Mouse (Mus musculus) ovary, postnatal 36 days (tissue): ENCODE results near the gene Ccdc113.

Experiments used
- DNase-seq: peaks from one replicate; pipeline ENCODE4 v3.0.0; 2022; ENCODE audit warnings: low spot score, mixed read lengths

The Ccdc113 gene

DNA sequence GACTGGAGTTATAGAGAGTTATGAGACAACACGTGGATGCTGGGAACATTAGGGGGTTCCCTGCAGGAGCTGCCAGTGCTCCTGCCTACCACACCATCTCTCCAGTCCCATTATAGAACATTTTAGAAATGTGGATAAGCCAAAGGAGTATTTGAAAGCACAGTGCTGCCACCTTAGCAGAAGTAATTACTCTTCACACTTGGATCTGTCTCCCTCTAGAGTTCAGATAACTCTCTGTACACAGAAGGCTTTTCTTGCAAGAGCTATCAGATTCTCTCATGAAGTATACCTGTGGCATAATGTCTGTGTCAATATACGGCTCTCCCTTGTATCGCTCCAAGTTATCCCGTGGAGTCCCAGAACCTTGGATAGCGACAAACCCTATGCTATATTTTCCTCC is 5.6 kb downstream of the Ccdc113 start:
- DNase-seq = no peak

DNA sequence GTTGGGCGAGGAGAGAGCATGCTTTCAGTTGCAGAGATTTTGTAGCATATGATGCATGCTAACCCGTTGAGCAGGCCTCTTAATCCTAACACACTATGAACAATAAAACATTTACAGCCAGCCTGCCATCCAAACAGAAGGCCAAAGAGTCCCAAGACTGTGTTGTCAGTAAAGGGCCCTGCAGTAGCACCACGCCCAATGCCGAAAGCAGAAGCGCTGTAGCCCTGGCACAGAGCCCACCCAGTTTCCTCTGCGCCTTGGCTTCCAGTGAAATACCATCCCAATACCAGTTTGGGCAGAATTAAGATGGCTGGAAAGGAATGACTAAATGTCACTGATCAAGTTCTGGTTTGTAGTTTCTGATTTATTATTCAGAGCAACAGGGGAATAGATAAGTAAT is 8.3 kb downstream of the Ccdc113 start:
- DNase-seq = no peak

DNA sequence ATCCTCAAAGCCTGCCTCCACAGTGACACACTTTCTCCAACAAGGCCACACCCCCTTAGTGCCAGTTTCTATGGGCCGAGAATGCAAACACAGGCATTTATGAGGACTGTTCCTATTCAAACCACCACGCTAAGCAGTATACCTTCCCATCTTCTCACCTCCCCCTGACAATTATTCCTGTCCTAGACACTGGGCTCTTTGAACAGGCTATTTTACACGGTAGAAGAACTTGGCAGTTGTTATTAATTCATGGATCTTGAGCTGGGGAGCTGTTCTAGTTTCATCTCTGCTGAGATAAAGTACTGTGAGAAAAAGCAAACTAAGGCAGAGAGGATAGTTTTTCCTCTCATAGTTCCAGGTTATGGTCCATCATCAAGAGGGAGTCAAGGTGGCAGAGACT is 9.2 kb downstream of the Ccdc113 start:
- DNase-seq = no peak

DNA sequence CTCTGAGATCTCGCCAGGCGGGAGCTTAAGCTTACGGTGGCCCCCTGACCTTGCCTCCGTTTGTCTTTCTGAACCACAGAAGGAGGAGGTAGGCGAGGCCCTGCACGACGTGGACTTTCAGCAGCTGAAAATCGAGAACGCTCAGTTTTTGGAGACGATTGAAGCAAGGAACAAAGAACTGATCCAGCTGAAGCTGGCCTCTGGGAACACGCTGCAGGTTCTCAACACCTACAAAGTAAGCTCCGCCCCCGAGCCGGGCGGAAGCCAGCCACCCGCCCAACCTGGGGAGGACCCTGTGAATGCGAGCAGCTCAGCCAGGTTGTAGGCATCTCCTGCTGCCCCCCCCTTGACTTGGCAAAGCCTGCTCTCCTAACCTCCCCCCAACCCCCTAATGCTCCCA is 11.9 kb downstream of the Ccdc113 start:
- no peak for DNase-seq

DNA sequence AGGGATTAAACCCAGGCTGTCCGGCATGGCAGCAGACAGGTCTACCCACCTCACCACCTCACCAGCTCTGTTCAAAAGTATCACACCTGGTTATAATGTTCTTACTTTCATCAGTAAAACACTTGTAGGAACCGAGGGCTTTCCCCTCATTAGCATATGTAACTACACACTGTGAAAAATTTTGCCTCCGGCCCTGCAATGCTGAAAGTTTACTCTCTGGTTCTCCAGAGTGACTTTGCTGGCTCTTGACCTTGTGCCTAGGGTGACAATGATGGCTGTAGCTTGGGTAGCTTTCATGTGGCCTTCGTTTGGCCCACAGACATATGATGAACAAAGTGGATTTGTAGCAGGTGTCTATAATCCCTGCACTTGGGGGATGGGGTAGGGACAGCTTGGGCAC is 13.1 kb downstream of the Ccdc113 start:
- no peak for DNase-seq

DNA sequence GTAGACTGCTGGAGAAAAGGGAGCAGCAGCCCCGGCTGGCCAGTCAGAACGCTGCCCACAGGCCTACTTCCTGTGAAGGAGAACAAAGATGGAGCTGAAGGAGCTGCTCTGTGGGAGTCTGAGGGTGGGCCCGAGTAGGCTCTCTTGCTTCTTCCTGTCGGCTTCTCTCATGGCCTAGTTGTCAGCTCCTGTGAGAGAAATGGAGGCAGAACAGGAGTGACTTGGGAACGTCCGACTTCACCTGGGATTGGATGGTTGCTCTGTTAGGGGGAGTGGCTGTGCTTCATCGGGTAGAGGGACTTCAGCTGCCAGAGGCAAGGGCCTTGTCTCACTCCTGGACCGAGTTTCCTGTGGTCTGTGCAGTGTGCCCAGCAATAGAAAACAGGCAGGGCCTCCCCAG is 14.0 kb downstream of the Ccdc113 start:
- DNase-seq = no peak

DNA sequence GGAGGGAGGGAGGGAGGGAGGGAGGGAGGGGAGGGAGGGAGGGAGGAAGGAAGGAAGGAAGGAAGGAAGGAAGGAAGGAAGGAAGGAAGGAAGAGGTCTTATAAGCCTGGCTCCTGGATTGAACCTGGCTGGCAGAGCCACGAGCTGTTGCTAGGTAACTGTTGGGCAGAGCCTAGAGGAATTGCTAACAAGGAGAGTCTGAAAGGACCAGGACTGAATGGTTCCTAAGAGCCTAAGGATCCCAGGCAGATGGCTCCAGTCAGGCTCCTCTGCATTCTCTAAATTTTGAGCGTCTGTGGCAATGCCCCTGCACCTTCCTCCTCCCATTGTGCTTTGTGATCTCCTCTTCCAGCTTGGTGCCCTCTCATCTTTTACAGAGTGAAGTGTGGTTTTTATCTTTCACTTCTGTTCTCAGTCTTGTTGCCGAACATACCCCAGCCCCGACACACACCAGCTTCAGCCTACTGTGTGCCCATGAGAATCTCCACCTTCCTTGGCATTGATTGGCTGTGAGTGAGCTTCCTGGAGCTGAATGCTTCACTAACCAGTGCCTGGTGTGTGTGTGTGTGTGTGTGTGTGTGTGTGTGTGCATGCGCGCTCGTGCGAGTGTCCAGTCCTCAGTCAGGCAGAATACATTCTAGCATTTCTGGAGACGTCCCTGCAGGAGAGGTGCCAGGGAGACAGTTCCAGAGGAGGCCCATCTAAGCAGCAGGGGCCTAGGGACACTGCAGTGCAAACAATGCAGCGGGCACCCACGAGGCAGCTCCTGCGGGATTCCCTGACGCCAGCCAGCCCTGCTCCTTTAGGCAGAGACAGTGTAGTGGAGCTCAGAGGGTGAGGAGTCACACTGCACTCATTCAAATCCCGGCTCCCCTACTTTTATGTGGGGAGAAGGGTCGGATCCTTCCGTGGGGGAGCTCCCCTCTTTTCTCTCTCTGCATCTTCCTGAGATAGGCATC is 16.3 kb downstream of the Ccdc113 start:
- no peak for DNase-seq

DNA sequence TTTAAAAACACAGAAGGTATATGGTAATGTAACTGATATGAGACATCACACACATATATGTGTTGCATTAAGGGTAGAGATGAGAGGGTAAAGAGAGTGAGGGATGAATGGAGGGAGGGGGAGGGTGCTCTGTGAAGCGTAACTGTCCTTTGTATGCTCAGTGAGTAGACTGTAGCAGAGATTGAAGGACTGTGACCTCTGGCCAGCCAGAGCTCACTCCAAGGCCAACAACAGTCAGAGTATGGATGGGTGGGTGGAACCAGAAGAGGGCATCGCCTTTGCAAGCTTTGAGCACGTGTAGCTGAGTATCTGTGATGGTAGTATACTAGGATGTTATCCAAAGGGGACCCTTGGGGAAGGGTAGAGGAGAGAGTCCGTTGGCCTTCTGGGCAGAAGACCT is 17.7 kb downstream of the Ccdc113 start:
- no peak for DNase-seq

DNA sequence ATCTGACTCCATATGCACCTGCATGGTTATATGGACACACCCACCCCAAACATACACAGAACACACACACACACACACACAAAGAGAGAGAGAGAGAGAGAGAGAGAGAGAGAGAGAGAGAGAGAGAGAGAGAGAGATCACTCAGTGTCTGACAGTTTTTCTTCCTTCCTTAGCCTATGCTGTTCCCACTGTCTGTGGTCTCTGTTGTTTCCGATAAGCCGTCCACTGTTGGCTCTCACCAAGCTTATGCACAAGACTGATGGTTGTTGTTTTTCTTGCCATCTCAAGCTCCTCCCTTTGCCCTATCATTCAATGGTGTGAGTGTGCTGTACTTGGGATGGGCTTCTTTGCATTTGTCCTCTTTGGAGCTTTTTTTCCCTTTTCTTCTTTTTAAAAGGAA is 22.1 kb downstream of the Ccdc113 start:
- DNase-seq = no peak

DNA sequence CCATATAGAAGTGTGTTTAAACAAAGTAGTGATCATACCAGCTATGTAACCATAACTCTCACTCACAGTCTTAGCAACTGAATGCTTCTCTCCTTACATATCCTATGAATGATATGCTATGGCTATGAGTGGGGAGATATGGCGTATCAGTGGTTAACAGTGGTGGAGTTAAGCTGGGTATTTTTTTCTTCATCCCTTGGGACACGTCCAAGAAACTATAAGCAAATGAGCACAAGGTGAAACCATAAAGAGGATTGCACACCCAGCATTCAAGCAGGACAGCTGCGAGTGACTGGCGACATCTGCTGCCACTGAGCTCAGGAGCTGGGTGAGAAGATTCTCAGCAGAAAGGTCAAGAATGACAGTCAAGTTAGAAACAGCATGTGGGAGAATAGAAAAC is 32.3 kb downstream of the Ccdc113 start:
- DNase-seq = no peak

DNA sequence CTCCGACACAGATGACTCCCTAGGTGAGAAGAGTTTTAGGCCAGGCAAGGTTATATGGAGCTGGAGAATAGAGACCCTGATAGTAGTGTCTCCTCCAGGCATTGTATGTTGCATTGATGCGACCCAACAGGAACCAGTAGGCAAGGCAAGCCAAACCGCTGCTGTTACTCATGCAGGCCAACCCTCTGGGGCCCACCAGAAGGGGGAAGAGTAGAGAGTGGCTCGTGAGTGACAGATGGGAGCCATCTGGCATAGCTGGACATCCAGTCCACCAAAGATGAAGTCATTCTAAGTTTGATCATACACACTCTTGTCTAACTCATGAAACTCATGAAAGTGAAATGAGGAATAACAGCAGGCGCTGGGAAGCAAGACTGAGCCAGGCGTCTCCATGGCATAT is 32.9 kb downstream of the Ccdc113 start:
- no peak for DNase-seq

DNA sequence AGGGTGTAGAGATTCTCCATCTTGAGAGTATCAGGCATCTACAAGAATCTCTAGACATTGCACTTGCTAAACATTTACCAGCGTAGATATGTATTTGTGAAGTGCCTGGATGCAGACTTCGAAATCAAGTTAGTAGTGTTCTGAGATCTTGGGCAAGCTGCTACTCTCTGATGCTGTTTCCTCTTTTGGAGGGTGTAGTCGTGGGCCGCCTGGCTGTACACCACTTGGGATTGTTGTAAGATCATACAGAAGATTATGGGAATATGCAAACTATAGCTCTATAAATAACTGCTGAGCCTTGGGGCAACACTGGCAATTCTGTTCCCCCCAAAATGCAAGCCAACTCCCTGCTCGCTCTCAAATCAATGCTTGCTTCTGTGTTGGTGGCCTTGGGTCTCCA is 39.3 kb downstream of the Ccdc113 start:
- DNase-seq = no peak

DNA sequence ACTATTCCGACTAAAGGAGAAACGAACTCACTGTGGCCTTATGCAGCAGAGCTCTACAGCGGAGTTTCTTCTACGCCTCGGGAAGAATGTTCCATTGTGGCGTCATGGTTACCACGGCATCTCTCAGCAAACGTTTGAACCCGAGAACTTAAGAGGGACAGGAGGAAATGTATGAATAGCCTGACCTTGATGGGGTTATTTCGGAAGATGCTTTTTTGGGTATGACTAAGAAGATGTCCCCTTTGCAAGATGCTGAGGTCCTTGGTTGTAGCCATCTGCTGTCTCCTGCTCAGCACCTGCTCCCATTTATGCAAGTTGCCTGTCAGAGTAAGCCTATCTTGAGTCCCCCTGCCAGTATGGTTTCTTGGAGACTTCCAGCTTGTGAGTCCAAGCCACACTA is 42.4 kb downstream of the Ccdc113 start, which contains the start of gene Prss54:
Gene Prss54, minus strand, starts transcription at position 101 of the 400 bp plus-strand sequence.
- DNase-seq = no peak

DNA sequence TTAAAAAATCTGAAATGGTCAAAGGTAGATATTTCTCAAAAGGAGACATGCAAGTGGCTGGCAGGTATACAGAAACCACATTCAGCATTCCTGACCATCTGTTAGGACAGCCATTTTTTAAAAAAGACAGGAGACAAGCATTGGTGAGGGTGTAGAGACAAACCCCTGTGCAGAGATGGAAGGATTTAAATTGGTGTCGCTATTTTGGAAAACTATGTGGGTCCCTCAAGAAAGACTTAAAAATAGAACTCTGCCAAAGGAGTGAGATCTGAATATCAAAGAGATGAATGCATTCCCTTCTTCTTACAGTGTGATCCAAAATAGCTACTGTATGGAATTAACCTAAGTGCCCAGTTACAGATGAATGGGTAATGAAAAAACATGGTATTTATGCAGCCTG is 53.5 kb downstream of the Ccdc113 start:
- DNase-seq = no peak

DNA sequence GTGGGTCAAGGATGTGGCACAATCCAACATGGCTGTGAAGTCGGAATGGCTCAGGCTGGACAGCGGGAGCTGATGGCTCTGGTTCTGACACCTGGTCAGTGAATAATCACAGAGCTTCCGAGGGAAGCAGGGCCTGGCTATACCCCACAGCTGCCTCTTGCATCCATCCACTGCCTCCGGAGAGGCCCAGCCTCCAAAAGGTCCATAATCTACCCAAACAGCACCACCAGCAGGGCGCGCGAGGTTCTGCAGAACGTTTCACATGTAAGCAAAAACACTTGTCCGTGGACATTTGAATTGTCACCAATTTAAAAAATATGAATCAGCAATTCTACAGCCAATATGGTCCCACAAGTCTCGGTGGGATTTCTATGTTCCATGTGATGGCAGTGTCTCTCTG is 55.4 kb downstream of the Ccdc113 start:
- DNase-seq = no peak

DNA sequence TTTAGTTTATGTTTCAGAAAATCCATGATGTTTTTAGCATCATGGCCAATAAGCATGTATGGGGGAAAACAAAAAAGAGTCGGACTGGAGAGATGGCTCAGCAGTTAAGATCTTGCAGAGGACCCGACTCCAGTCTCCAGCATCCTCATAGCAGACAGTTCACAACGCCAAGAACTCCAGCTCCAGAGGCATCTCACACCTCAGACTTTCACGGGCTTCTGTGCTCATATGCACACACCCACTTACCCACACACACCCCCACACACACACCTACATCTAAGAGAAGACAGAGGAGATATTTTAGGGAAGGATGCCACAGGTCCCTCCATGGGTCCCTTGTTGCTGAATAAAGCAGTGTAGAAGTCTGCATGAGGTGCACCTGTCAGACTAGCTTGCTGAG is 56.7 kb downstream of the Ccdc113 start:
- DNase-seq = no peak

DNA sequence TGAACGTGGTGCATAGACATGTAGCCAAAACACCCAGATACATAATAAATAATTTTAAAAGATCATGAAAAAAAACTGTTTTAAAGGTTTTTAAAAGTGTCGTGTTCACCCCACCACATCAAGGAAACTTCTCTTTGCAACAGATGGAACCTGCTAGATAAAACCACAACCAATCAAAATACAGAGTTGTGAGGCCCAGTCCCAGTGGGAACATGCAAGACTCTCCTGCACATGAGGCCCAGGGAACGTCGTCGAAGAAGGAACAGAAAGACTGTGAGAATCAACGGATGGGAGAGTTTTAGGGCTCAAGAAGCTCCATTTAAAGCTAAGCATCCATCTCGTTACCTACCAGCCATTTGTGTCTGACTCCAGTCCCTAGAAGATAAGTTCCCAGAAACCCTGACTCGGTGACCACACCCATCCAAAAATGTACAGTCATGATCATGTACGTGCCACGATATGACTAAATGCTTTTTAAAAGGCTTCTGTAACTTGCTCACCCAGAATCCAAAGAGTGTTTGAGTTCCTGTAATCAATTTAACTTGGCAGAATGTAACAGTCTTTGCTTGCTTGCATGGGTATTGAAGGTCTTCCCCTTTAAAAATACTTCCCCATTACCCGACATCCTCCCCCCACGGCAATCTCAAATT is 58.4 kb downstream of the Ccdc113 start:
- no peak for DNase-seq

DNA sequence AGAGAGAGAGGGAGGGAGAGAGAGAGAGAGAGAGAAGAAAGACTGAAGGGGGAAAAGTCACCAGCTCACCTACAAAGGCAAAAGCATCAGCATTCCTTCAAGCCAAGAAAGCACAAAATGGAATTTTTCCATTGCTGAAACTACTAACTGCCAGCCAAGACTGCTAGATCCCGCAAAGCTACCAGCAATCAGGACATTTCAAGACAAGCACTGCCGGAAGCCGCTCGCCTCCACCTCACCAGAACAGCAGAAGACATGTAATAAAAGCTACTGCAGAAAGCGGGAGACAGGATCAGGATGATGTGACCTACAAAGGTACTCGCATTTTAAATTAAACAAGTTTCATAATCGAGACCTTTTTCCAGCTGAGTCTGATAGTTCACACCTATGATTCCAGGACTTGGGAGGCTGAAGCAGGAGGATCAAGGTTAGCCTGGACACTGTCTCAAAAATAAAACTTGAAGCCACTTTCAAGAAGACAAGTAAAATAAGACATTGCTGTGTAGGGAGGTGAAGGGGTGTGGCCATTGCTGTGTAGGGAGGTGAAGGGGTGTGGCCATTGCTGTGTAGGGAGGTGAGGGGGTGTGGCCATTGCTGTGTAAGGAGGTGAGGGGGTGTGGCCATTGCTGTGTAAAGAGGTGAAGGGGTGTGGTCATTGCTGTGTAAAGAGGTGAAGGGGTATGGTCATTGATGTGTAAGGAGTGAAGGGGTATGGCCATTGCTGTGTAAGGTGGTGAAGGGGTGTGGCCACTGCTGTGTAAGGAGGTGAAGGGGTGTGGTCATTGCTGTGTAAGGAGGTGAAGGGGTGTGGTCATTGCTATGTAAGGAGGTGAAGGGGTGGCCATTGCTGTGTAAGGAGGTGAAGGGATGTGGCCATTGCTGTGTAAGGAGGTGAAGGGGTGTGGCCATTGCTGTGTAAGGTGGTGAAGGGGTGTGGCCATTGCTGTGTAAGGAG is 59.8 kb downstream of the Ccdc113 start:
- no peak for DNase-seq

DNA sequence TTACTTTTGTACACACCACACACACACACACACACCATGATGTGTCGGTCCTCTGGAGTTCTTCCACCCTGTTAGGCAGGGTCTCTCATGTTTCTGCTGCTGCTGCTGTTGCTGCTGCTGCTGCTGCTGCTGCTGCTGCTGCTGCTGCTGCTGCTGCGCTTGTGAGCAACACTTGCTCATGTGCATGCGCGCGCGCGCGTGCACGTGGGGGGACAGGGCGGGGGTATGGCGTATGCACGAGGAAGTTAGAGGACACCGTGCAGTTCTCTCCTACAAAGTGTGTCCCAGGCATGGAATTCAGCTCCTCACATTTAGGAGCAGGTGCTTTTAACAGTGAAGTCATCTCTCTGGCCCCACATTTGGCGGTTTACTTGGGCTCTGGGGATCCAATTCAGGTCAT is 61.2 kb downstream of the Ccdc113 start:
- no peak for DNase-seq

DNA sequence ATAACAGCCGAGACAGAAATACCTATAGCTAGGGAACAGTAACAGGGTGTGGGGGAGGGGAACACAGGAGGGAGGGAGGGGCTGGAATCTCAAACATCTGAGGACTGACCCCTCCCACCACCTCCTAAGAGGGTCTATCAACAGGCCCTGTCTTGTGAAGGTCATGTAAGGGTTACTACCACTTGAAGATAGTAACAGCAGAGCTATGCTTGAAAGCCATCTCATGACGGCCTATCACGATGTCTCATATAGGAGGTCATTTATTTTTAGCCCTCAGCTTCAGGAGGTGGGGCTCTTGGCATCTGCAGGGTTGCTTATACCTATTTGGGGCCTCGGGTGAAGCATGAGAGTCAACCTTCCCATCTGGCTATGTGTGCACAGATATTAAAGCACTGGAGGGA is 63.0 kb downstream of the Ccdc113 start:
- no peak for DNase-seq

DNA sequence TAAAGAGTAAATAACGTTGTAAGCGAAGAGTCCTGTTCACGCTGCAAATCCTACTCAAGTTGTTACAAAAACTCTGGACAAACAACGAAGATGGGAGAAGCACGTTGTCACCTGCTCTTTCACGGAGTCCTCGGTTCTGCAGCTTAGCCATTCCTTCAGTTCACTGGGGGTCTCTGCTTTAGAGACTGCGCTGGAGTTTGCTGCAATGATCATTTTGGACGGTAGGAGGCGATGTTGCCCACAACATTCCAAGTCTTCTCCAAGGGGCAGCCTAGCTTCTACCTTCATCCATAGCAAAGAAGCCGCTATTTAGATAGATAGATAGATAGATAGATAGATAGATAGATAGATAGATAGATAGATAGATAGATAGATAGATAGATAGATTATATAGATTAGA is 66.0 kb downstream of the Ccdc113 start:
- peak; percentile 37 for DNase-seq

DNA sequence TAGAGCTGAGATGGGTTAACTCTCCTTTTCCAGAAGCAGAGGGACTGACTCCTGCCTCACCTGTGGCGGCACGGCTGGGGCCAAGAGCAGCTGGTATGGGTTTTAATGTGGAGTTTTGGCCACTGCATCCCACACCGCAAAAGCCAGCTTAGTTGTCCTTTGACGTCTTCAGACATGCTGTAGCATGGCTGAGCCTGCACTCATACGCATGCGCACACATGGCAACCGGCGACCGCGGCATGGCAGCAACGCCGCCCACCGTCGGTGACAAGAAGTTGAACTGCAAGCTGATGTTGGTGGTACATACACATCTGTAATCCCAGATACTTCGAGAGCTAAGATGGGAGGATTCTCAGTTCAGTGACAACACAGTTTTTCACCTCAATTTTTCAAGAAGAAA is 67.4 kb downstream of the Ccdc113 start:
- no peak for DNase-seq
